Mouse (Mus musculus): ENCODE results near the gene Slc8b1.

The Slc8b1 gene

DNA sequence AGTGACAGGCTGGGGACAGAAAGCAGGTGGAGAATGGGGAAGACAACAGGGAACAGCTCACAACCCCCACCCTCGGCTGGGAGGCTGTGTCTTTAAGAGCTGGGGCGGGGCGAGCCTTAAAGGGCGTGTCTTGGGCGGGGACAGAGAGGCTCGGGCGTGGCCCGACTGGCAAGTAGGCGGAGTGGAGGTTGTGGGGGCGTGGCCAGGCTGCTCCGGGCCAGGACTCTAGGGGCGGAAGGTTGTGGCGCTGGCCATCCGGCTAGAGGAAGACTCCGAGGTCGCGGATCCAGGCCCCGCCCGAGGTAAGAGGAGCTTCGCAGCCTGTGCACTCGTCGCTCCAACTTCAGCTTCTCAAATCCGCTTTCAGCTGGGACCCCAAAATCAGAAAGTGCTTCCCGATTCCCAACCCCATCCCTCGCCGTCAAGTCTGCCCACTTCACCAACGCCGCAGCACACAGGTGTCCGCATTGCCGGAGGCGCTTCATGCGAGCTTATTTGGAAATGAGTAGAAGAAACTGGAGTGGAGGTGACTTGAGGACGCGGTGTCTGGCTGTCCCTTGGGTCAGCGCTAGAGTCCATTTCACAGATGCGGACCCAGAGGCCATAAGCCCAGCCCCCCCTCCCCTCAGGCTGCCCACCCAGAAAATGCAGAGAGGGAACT, at the start of gene Slc8b1:
TSS of gene Slc8b1 (plus strand) at position 187 of the 661 bp plus-strand sequence.
- DNase-seq (ENCODE audit: low spot score), result peak; percentile 70

DNA sequence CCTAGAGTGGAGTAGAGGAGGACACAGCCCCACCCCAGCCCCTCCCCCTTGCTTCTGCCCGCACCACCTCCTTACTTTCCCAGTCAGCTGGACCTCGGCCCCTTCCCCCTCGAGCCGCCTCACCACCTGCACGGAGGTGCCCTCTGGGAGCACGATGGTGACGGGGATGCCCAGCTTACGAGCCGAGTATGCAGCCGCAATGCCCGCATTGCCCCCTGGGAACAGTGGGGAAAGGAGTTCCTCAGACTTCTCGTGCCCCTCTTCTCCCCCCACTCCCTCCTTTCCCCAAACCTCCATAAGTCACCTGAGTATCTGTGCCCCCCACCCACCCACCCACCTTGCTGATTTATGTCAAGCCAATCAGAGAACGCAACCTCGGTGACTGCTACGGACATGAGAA, 49.1 kb upstream of the Slc8b1 start:
- no peak for DNase-seq (ENCODE audit: low spot score)

DNA sequence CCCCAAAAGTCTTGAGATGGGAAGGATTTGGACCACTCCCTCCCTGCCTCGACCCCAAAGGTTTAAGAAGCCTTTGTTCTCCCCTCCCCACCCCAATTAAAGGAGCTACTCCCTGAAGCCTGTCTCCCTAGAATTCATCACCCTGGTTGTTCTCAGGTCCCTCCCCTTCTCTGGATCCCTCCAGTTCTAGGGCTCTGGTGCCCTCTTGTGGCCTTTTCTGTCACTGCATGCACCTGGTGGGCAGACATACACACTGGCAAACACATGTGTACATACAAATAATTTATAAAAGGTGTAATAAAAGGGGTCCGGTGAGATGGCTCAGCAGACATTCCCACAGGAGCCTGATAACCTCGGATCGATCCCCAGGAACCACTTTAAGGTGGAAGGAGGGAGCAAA, 46.6 kb upstream of the Slc8b1 start:
- DNase-seq (ENCODE audit: low spot score), result no peak

DNA sequence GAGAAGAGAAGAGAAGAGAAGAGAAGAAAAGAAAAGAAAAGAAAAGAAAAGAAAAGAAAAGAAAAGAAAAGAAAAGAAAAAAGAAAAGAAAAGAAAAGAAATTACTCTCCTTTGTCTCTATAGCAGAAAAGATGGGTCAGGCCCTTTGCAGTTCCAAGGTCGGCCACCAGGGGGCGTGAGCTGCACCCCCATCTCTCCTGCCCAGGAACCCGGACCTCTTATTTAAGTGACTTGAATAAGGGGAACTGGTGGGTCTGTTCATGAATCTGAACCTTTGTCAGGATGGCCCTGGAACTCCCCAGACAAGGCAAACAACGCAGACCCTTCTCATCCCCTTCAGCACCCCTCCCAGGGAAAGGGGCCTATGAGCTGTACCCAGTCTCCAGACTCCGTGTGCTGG, 45.9 kb upstream of the Slc8b1 start:
- DNase-seq (ENCODE audit: low spot score), result no peak

DNA sequence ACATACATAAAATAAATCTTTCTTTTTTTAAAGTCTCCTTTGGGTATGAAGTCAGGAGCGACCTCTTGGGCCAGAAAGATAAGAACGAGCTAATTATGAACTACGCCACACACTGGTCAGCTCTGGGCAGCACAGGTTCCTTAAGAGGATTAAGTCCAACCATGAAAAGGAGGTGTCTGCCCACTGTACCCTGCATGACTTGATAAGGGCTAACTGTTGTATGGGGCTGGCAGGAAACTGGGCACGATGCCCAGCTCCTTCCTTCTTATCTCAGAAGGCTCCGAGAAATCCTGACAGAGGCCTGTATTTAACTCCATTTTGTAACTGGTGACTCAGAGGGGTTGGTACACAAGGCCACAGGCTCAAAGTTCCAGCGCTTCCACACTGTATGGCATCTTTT, 45.1 kb upstream of the Slc8b1 start:
- no peak for DNase-seq (ENCODE audit: low spot score)

DNA sequence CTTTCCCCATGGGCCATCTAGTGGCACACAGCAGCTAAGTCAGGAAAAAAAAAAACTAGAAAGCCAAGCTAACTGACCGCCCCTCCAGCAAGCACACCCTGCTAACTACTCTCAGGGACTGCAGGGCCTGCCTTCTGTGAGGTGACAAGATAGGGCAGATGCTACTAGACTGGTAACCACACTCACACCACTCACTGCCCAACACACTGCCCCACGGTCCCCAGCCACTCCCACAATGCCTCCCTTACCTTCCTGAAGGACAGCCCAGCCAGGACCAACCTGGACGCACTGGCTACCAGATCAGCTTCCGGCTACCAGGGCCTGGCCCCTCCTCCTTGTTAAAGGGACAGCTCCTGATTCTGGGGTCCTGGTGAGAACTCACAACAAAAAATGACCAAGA, 43.9 kb upstream of the Slc8b1 start:
- no peak for DNase-seq (ENCODE audit: low spot score)

DNA sequence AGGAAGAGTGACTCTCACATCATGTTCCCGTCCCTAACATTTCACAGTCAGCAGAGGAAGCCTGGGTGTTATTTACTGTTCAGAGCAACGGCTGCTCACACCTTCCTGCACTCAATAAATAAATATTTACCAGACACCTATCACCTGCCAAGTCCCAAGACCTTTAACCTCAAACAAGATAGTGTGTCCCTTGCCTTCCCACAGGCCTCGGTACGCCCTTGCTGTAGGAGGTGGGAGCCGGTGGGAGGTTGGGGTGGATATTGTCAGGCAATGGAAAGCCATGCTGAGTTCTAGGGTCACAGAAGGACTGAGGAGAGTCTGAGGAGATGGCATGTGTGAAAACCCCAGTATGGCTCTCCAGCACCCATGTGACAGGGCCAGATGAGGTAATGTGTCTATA, 42.6 kb upstream of the Slc8b1 start:
- DNase-seq (ENCODE audit: low spot score), result no peak

DNA sequence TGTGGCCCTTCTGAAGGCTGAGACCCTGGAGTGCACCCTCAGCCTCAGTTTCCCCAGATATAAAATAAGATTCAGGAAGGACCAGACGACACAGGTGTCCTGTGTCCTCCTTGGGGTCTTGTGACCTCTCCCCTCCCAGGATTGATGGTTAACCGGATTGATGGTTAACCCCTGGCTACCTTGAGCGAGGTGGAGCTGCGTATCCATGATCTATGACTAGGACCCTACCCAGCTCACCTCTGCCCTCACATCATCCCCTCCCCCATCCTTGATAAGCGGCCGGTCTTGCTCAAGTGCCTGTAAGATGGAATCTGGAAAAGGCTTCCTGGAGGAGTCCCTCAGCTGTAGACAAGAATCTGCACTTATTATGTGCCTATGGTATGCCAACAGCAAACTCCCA, 42.1 kb upstream of the Slc8b1 start:
- DNase-seq (ENCODE audit: low spot score), result no peak

DNA sequence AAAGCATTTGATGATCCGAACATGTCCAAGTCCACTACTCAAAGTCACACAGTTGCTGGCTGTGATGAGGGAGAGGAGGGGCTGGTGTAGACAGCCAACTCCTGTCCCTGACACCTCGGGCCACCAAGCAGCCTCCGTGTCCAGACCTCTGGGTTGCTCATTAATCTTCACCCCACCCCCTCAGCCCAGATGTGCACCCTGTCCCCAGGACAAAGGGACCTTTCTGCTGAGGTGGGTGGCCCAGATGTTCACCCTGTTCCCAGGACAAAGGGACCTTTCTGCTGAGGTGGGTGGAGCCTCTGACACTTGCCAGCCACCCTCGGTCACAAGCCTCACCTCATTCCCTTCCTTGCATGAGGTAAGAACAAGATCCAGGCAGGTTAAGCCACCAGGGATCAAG, 39.4 kb upstream of the Slc8b1 start:
- no peak for DNase-seq (ENCODE audit: low spot score)

DNA sequence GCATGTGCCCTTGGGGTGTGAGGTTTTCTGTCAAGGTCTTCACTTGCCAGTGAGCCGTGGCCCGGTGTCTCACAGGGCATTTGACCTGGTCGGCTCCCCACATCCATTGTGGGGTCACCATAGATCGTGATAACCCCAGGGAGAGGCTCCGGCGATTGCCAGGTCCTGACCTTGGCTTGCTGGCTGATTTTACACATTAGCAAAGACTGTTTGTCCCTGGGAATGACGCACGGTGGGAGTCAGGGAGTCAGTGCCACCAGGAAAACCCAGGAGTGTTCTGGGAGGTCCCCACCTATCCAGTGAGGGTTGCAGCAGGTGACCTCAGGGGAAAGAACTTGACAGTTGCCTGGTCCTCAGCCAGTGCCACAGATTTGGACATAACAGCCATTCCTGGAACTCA, 38.2 kb upstream of the Slc8b1 start, which contains the start of gene Sdsl:
TSS of gene Sdsl (minus strand) at position 41 of the 400 bp plus-strand sequence.
- DNase-seq (ENCODE audit: low spot score), result no peak

DNA sequence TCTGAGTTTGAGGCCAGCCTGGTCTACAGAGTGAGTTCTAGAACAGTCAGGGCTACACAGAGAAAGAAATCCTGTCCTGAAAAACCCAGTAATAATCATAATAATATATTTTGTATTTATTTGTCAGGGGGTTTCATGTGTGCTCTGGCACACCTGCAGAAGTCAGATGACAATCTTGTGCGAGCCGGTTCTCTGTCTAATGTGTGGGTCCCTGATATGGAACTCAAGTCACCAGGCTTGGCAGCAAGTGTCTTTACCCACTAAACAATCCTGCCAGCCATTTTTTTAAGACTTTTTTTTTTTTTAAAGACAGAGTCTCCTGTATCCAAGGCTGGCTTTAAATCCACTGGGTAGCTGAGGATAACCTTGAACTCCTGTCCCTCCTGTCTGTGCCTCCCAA, 37.6 kb upstream of the Slc8b1 start:
- no peak for DNase-seq (ENCODE audit: low spot score)

DNA sequence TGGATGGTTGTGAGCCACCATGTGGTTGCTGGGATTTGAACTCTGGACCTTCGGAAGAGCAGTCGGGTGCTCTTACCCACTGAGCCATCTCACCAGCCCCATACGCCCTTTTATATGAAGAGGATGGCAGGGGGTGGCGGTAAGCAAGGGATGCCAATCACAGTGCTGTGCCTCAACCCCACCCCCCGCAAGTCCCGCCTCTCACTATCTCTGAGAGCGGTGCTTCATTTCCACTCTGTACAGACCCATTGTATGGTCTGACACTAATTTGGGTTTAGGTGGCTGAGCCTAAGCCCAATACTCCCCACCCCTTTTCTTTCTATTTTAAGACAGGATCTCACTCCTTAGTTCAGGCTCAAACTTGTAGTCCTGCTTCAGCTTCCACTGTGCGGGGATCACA, 35.1 kb upstream of the Slc8b1 start:
- no peak for DNase-seq (ENCODE audit: low spot score)

DNA sequence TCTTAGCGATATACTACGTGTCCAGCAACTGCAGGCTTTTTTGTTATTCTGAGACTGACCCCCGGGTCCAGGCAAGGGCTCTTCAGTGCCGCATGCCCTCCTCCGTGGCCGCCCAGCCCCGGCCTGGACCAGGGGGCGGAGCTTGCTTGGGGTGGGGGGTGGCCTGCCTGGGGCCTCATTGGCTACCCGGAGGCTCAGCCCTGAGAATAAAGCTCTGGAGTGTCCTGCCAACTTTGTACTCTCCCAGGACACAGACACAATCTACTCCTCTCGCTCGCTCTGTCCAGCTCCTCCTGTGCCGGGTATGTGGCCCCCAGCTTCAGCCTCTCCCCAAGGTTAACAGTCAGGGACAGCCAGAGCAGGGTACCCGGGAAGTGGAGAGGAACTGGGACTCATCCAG, 34.7 kb upstream of the Slc8b1 start, which contains the start of gene Sds:
TSS of gene Sds (plus strand) at position 231 of the 400 bp plus-strand sequence.
- no peak for DNase-seq (ENCODE audit: low spot score)

DNA sequence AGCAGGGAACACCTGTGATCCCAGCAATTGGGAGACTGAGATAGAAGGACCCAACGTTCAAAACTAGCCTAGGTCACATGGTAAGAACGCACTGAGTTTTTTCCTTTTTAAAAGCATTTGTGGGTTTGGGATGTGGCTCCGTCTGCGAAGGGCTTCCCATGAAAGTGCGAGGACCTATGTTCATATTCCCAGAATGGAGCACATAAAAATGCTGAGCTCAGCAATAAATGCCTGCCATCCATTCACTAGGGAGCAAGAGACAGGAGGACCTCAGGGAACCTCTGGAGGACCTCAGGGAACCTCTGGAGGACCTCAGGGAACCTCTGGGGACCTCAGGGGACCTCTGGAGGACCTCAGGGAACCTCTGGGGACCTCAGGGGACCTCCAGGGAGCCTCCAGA, 33.0 kb upstream of the Slc8b1 start:
- no peak for DNase-seq (ENCODE audit: low spot score)

DNA sequence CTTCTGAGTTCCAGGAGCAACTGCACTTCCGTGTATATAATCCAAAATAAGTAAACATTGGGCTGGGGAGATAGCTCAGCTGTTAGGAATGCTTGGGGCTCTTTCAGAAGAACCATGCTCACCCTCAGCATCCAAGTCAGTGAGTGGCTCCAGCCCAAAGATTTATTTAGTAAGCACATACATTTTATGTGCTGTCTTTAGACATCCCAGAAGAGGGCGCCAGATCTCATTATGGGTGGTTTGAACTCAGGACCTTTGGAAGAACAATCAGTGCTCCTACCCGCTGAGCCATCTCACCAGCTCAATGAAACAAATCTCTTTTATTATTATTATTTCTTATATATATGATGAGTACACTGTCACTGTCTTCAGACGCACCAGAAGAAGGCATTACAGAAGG, 31.4 kb upstream of the Slc8b1 start:
- DNase-seq (ENCODE audit: low spot score), result no peak

DNA sequence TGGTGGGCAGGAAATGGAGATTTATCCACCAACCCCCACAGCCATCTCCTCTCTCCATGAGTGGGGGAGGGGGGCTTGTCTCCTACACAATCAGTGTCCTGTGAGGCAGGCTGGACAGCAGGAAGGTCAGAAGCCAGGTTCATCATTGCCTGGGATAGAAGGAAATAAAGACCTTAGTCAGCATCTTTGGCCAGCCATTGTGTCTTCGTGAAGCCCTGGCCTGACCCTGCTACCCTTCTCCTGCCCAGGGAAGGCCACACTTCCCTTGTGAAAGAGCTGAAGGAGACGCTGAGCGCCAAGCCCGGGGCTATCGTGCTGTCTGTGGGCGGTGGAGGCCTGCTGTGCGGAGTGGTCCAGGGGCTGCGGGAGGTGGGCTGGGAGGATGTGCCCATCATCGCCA, 29.8 kb upstream of the Slc8b1 start:
- DNase-seq (ENCODE audit: low spot score), result no peak

DNA sequence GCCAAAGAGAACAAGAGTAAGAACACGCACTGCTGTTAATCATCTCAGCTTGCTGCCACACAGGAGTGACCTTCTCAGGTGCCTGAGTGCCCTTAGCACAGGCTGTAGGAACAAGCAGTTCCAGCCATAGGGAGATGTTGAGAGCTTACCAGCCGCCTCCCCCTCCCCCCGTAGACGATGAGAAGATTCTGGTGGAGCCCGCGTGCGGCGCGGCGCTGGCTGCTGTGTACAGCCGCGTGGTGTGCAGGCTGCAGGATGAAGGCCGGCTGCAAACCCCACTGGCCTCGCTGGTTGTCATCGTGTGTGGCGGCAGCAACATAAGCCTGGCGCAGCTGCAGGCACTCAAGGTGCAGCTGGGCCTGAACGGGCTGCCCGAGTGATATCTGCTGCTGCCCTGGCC, 27.6 kb upstream of the Slc8b1 start:
- DNase-seq (ENCODE audit: low spot score), result no peak

DNA sequence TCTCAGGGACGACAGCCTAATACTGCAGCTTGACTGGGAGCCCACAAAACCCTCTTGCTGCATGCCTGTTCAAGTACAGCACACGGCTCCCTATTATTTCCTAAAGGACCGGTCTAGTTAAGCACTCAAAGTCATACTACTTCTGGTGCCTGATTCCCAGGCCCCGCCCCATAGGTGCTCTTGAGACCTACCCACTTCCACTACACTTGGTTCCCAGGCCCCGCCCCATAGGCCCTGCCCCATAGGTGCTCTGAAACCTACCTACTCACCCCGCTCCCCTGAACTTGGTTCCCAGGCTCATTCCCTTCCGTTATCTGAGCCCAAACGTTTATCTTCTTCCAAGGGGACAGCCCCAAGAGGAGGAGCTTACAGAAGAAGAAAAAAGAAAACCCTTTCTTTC, 23.1 kb upstream of the Slc8b1 start:
- no peak for DNase-seq (ENCODE audit: low spot score)

DNA sequence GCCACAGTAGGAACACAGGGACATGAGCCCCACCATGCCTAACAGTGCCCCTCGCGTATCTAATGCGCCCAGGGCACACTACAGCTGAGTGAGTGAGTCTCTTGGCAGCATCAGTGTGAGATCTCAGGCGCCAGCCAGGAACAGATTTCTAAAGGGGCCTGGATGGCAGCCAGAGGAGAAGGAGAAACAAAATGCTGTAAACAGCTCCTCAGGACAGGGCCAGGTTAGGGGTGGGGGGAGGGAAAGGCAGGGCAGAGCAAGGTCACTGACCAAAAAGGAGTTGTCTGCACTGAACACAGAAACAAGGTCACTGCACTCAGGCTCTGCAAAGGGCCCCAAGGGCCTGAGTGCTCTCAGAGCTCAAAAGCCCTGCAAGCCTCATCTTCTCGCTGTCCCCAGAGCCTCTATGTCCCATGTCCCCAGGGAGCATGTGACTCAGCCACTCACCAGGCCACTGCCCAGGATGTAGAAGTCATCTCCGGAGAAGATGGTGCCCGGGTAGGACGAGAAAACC, 20.2 kb upstream of the Slc8b1 start:
- no peak for DNase-seq (ENCODE audit: low spot score)

DNA sequence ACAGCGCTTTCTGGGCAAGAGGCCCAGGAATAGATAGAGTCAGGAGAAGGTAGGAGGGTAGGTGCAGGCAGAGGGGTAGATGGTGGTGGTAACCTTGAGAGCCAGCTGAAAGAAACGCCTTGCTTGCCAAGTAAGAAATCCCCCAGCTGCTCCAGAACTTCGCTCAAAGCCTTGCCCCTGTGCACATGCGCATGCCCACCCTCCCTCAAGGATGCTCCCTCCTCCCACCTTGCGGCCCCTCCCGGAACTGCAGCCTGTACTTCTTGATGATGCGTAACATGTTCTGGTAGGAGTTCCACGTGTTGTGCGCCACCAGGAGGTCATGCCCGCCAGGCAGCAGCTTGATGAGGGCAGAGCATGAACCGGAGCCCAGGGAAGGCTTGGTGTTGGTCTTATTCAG, 18.5 kb upstream of the Slc8b1 start:
- no peak for DNase-seq (ENCODE audit: low spot score)

DNA sequence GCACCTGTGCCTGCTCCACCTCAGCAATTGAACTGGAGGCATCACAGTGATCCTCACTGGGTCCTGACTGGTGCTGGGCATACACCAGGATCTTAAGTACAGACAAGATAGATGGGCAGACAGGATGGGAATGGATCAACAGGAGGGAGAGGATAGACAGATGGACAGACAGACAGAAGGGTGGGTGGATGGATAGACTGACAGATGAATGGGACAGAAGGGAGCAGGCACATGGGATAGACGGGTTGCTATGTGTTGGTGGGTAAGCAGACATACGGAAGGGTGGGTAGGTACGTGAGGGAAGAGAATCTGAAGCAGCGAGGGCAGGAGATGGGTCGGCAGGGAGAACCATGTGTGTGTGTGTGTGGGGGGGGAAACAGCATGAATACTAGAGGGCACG, 17.5 kb upstream of the Slc8b1 start:
- no peak for DNase-seq (ENCODE audit: low spot score)

DNA sequence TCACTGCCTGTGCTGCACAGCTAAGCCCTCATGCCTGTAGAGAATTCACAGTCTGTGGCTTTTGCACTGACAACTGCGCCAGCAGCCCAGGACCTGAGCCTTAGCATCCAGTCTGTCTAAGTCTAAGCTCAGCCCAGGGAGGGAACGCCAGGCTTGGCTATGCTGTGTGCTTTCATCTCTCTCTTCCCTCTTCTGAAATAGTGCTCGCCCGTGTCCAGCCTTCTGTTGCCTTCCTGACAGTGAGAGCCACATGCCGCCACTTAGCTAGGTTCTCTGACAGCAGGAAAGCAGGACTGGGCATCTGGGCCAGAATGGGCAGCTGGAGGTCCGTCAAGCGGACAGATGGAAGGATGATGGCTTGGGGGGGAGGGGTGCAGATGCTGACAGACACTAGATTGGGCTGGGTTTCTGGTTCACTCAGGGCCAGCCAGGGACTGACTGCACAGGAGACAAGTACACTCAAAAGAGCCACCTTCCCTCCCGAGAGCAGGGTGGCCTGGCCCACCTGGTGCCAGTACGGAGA, 17.0 kb upstream of the Slc8b1 start:
- no peak for DNase-seq (ENCODE audit: low spot score)

DNA sequence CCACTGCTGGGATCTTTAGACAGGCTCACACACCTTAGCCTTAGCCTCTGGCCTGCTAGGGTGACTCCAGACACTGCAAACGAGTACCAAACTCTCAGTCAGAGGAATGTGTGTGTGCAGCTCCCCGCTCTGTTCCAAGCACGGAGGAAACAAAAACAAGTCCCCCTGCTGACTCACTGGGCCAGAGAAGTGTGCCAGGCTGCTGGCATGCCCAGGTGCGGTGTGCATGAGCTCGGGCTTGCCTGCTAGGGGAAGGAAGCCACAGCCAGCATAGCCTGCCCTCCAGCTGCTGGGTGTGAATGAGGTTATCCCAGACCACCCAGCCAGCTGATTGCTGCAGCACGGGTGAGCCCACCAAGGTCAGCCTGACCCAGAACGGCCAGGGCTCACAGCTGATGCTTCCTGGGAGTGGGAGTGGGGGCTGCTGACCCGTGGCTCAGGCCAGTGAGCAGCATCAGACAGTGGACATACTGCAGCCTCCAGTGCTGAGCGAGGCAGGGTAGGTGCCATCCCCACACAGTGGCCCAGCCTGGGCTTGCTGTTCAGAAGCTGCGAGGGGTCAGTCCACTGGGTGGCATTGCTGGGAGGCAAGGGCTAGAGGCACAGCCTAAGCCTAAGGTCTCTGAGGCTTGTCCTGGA, 15.8 kb upstream of the Slc8b1 start:
- DNase-seq (ENCODE audit: low spot score), result no peak
